Mouse (Mus musculus) MEL (cell line): ENCODE data around the gene Tshb. TPM values are rescaled to one million over a fixed set of nuclear protein-coding genes. Genes with fewer than 3 reads are reported as not detected.

Experiments
- DNase-seq: peaks from one replicate; pipeline ENCODE4 v3.0.0; 2011; ENCODE audit warnings: low read depth, low spot score
- H3K27ac ChIP-seq: 2 replicates; pipeline ENCODE4 v1.5.1; 2012; ENCODE audit warnings: low read depth, mild to moderate bottlenecking, control low read depth, low read length, moderate library complexity; ENCODE audit not compliant: control insufficient read depth
- H3K27me3 ChIP-seq, 2 experiments: fragments of 150-350 bp in 1 of 2; sonication (generic) in 1 of 2; 2 replicates each; pipeline ENCODE4 v1.6.1; 2012; ENCODE audit warnings: low read length in 2 of 2, mild to moderate bottlenecking in 2 of 2, improper control_type of control experiment in 1 of 2, moderate library complexity in 1 of 2; ENCODE audit not compliant: insufficient read depth in 2 of 2, control insufficient read depth in 1 of 2
- H3K36me3 ChIP-seq, 2 experiments: 2 replicates each; pipeline ENCODE4 v1.6.1; 2012 to 2014; ENCODE audit warnings: low read length in 2 of 2, improper control_type of control experiment in 1 of 2, inconsistent platforms in 1 of 2, mild to moderate bottlenecking in 1 of 2; ENCODE audit not compliant: insufficient read depth in 2 of 2, control insufficient read depth in 1 of 2
- H3K4me1 ChIP-seq, 2 experiments: fragments of 150-350 bp in 1 of 2; sonication (generic) in 1 of 2; 2 replicates each; pipeline ENCODE4 v1.6.1; 2012; ENCODE audit warnings: low read length in 2 of 2, improper control_type of control experiment in 1 of 2, mild to moderate bottlenecking in 1 of 2; ENCODE audit not compliant: insufficient read depth in 2 of 2, control insufficient read depth in 1 of 2
- H3K4me3 ChIP-seq, 2 experiments: fragments of 150-350 bp in 1 of 2; sonication (generic) in 1 of 2; 2 replicates each; pipeline ENCODE4 v1.5.1; 2012; ENCODE audit warnings: low read depth in 2 of 2, low read length in 2 of 2, mild to moderate bottlenecking in 2 of 2, moderate library complexity in 2 of 2, control low read depth in 1 of 2, improper control_type of control experiment in 1 of 2; ENCODE audit not compliant: control insufficient read depth in 1 of 2, insufficient read depth in 1 of 2
- H3K79me2 ChIP-seq: 2 replicates; pipeline ENCODE4 v1.6.1; 2012; ENCODE audit warnings: mild to moderate bottlenecking, low read length, moderate library complexity; ENCODE audit not compliant: control insufficient read depth, poor library complexity, insufficient read depth
- H3K9ac ChIP-seq: 2 replicates; pipeline ENCODE4 v1.6.1; 2012; ENCODE audit warnings: low read depth, mild to moderate bottlenecking, control low read depth, low read length, moderate library complexity; ENCODE audit not compliant: control insufficient read depth, poor library complexity, severe bottlenecking
- H3K9me3 ChIP-seq: fragments of 150-350 bp; sonication (generic); replicated peaks from 2 replicates; pipeline ENCODE4 v1.6.1; 2012; ENCODE audit warnings: mild to moderate bottlenecking, low read length, improper control_type of control experiment, moderate library complexity; ENCODE audit not compliant: insufficient read depth
- BHLHE40 ChIP-seq: IDR thresholded peaks from 2 replicates; pipeline ENCODE4 v1.6.1; 2012; ENCODE audit warnings: low read depth, mild to moderate bottlenecking, inconsistent platforms, low read length, improper control_type of control experiment, borderline replicate concordance
- E2F4 ChIP-seq: IDR thresholded peaks from 2 replicates; pipeline ENCODE4 v1.6.1; 2011; ENCODE audit warnings: low read depth, low read length, improper control_type of control experiment, borderline replicate concordance
- ELF1 ChIP-seq: IDR thresholded peaks from 2 replicates; pipeline ENCODE4 v1.6.1; 2014; ENCODE audit warnings: low read depth, mild to moderate bottlenecking, inconsistent platforms, low read length, improper control_type of control experiment, moderate library complexity
- EP300 ChIP-seq, 2 experiments: IDR thresholded peaks; 2 replicates each; pipeline ENCODE4 v1.6.1; 2011; ENCODE audit warnings: improper control_type of control experiment in 2 of 2, low read length in 2 of 2, low read depth in 1 of 2, mild to moderate bottlenecking in 1 of 2
- GABPA ChIP-seq: IDR thresholded peaks from 2 replicates; pipeline ENCODE4 v1.6.1; 2012; ENCODE audit warnings: low read depth, mild to moderate bottlenecking, inconsistent platforms, low read length, improper control_type of control experiment, moderate library complexity
- GATA1 ChIP-seq: IDR thresholded peaks from 2 replicates; pipeline ENCODE4 v1.6.1; 2011; ENCODE audit warnings: low read depth, low read length, improper control_type of control experiment
- HCFC1 ChIP-seq: IDR thresholded peaks from 2 replicates; pipeline ENCODE4 v1.6.1; 2012; ENCODE audit warnings: low read depth, mild to moderate bottlenecking, inconsistent platforms, low read length, improper control_type of control experiment, moderate library complexity
- JUND ChIP-seq: IDR thresholded peaks from 2 replicates; pipeline ENCODE4 v1.6.1; 2011; ENCODE audit warnings: low read depth, mild to moderate bottlenecking, improper control_type of control experiment, low read length
- KAT2A ChIP-seq: conservative IDR thresholded peaks from 2 replicates; pipeline ENCODE4 v1.6.1; 2012; ENCODE audit warnings: low read depth, low read length, improper control_type of control experiment, inconsistent platforms
- MAX ChIP-seq: IDR thresholded peaks from 2 replicates; pipeline ENCODE4 v1.6.1; 2011; ENCODE audit warnings: low read length, improper control_type of control experiment
- MEF2A ChIP-seq: IDR thresholded peaks from 2 replicates; pipeline ENCODE4 v1.6.1; 2014; ENCODE audit warnings: low read depth, mild to moderate bottlenecking, inconsistent platforms, low read length, improper control_type of control experiment; ENCODE audit not compliant: poor library complexity, insufficient replicate concordance, severe bottlenecking; ENCODE audit errors: extremely low read depth
- MYB ChIP-seq: IDR thresholded peaks from 2 replicates; pipeline ENCODE4 v1.6.1; 2011; ENCODE audit warnings: mild to moderate bottlenecking, low read depth, low read length, improper control_type of control experiment
- MYC ChIP-seq: IDR thresholded peaks from 2 replicates; pipeline ENCODE4 v1.6.1; 2011; ENCODE audit warnings: low read depth, mild to moderate bottlenecking, low read length, improper control_type of control experiment, moderate library complexity
- POLR2AphosphoS2 ChIP-seq: IDR thresholded peaks from 2 replicates; pipeline ENCODE4 v1.6.1; 2011; ENCODE audit warnings: low read length, improper control_type of control experiment
- POLR2AphosphoS5 ChIP-seq: IDR thresholded peaks from 2 replicates; pipeline ENCODE4 v1.6.1; 2012; ENCODE audit warnings: low read depth, borderline replicate concordance, mild to moderate bottlenecking, inconsistent platforms, low read length, moderate library complexity, mixed read lengths
- SMC3 ChIP-seq: IDR thresholded peaks from 2 replicates; pipeline ENCODE4 v1.6.1; 2011; ENCODE audit warnings: low read depth, low read length, improper control_type of control experiment
- TAL1 ChIP-seq: IDR thresholded peaks from 2 replicates; pipeline ENCODE4 v1.6.1; 2012; ENCODE audit warnings: mild to moderate bottlenecking, inconsistent platforms, low read length, moderate library complexity, mixed read lengths
- TCF12 ChIP-seq: IDR thresholded peaks from 2 replicates; pipeline ENCODE4 v1.6.1; 2014; ENCODE audit warnings: low read depth, mild to moderate bottlenecking, inconsistent platforms, low read length, improper control_type of control experiment, moderate library complexity
- UBTF ChIP-seq: IDR thresholded peaks from 2 replicates; pipeline ENCODE4 v1.6.1; 2012; ENCODE audit warnings: low read depth, mild to moderate bottlenecking, inconsistent platforms, low read length, improper control_type of control experiment, moderate library complexity, borderline replicate concordance; ENCODE audit not compliant: insufficient read depth
- USF1 ChIP-seq: IDR thresholded peaks from 2 replicates; pipeline ENCODE4 v1.6.1; 2014; ENCODE audit warnings: low read depth, mild to moderate bottlenecking, inconsistent platforms, low read length, improper control_type of control experiment, moderate library complexity
- ZC3H11A ChIP-seq: IDR thresholded peaks from 2 replicates; pipeline ENCODE4 v1.6.1; 2012; ENCODE audit warnings: low read depth, mild to moderate bottlenecking, inconsistent platforms, low read length, improper control_type of control experiment
- ZKSCAN1 ChIP-seq: IDR thresholded peaks from 2 replicates; pipeline ENCODE4 v1.6.1; 2012; ENCODE audit warnings: low read depth, mild to moderate bottlenecking, inconsistent platforms, low read length, improper control_type of control experiment, moderate library complexity
- ZNF384 ChIP-seq: IDR thresholded peaks from 2 replicates; pipeline ENCODE4 v1.6.1; 2012; ENCODE audit warnings: low read depth, mild to moderate bottlenecking, inconsistent platforms, low read length, improper control_type of control experiment
- polyA plus RNA-seq, 2 experiments: library from polyadenylated mRNA; stranded (reverse) in 1 of 2; unstranded in 1 of 2; fragments of >175 nt in 1 of 2; fragments of >200 nt in 1 of 2; gene quantifications; 2 replicates each; pipeline versions ENCODE4 v1.2.1 to v1.2.4; 2012; ENCODE audit warnings: low replicate concordance in 2 of 2, low read depth in 1 of 2; ENCODE audit not compliant: insufficient read length in 2 of 2, insufficient read depth in 1 of 2, missing spikeins in 1 of 2
- total RNA-seq: library from RNA; depleted of rRNA; stranded (reverse); fragments of 300-350 nt; gene quantifications from 2 replicates; pipeline ENCODE4 v1.2.3, GENCODE M21; 2012

Gene Tshb
- total and polyA plus RNA-seq, 3 experiments, result not detected

GRCm38 (mm10) chr3:102757019-102757418 is 25.5 kb downstream of the Tshb start:
- Histone ChIP-seq H3K27ac (no peak overlapping the region), H3K9me3 (no peaks in the 10 kb centered on the region)
- TF ChIP-seq SMC3, result no peak
- TF ChIP-seq BHLHE40, result no peak
- no peak for TF ChIP-seq GATA1
- no peak for TF ChIP-seq TAL1
- TF ChIP-seq ELF1, result no peak
- no peak for TF ChIP-seq ZKSCAN1
- no peak for TF ChIP-seq EP300 (IDR thresholded peaks at IDR 0.05; ENCODE audit: low read depth in 1 of 2, low read length in 2 of 2)
- TF ChIP-seq KAT2A, result no peak
- TF ChIP-seq USF1, result no peak
- TF ChIP-seq MYB, result no peak
- no peak for TF ChIP-seq UBTF
- TF ChIP-seq E2F4, result no peak
- TF ChIP-seq ZNF384, result no peak
- no peak for TF ChIP-seq POLR2AphosphoS5
- TF ChIP-seq, all 39 proteins: peak for 0
- Histone ChIP-seq H3K27me3 (no peaks in the 10 kb centered on the region), H3K36me3 (no peaks in the 10 kb centered on the region), H3K79me2 (no peaks in the 10 kb centered on the region), H3K4me3 (no peak overlapping the region), H3K4me1 (no peaks in the 10 kb centered on the region), H3K9ac (no peak overlapping the region)
- DNase-seq, result no peak

DNA sequence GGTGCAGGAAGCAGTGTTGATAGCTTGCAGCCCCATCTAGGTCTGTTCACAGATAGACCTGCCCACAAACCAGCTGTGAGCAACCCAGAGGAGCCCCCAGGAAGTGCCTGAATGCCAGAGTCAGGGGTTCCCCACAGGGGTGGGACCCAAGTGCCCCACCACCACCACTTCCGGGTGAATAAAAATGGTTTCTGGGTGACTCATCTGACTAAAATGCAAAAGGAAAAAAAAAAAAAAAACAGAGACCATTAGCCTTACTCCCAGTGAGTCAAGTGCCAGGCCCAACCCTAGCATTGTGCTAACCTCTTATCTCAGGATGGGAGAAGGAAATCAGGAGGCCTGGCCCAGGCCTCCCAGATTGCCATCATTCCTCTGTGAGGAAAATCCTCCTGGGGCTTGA is 26.7 kb downstream of the Tshb start:
- no peak overlapping the region for H3K4me3 ChIP-seq
- no peaks in the 10 kb centered on the region for H3K36me3 ChIP-seq
- no peaks in the 10 kb centered on the region for H3K4me1 ChIP-seq
- H3K27me3 ChIP-seq, result no peaks in the 10 kb centered on the region
- no peak for DNase-seq
- no peak overlapping the region for H3K27ac ChIP-seq
- TF ChIP-seq HCFC1 (no peak), TAL1 (no peak), ELF1 (no peak), MYC (no peak), JUND (no peak), MEF2A (no peak), BHLHE40 (no peak), SMC3 (no peak), ZNF384 (no peak), POLR2AphosphoS2 (no peak), ZC3H11A (no peak), TCF12 (no peak), MAX (no peak), MYB (no peak), GABPA (no peak), EP300 (IDR thresholded peaks at IDR 0.05; ENCODE audit: low read depth in 1 of 2, low read length in 2 of 2) (no peak), ZKSCAN1 (no peak)
- no peak overlapping the region for H3K9ac ChIP-seq
- H3K79me2 ChIP-seq, result no peaks in the 10 kb centered on the region
- no peaks in the 10 kb centered on the region for H3K9me3 ChIP-seq
